Mouse (Mus musculus) ovary, postnatal 10 days (tissue): Measurements from ENCODE around the gene Prrg2.
A peak's percentile ranks its signal among the peaks of the same experiment; 100 is the strongest.

Experiments
- DNase-seq: peaks from one replicate; pipeline ENCODE4 v3.0.0; 2022; ENCODE audit warnings: low spot score

Prrg2 gene

GRCm38 (mm10) chr7:45090251-45090977 is 27.9 kb upstream of the Prrg2 start:
- DNase-seq = no peak

GRCm38 (mm10) chr7:45088597-45088996 is 26.1 kb upstream of the Prrg2 start:
- no peak for DNase-seq

GRCm38 (mm10) chr7:45086084-45086483 is 23.6 kb upstream of the Prrg2 start:
- no peak for DNase-seq

GRCm38 (mm10) chr7:45083300-45083890 is 20.9 kb upstream of the Prrg2 start:
- DNase-seq = no peak

- no peak for DNase-seq
Observed at GRCm38 (mm10) chr7:45082401-45083299, 20.2 kb upstream of the Prrg2 start.

GRCm38 (mm10) chr7:45081016-45081415 is 18.5 kb upstream of the Prrg2 start:
- no peak for DNase-seq

GRCm38 (mm10) chr7:45079856-45080255 is 17.4 kb upstream of the Prrg2 start:
- DNase-seq = peak; percentile 92

GRCm38 (mm10) chr7:45078513-45078912 is 16.0 kb upstream of the Prrg2 start:
- DNase-seq = peak; percentile 52

GRCm38 (mm10) chr7:45077829-45078228 is 15.4 kb upstream of the Prrg2 start:
- DNase-seq = no peak

GRCm38 (mm10) chr7:45077322-45077721 is 14.8 kb upstream of the Prrg2 start:
- DNase-seq = no peak

- no peak for DNase-seq
Observed at GRCm38 (mm10) chr7:45076501-45076900, 14.0 kb upstream of the Prrg2 start.

- DNase-seq = no peak
Observed at GRCm38 (mm10) chr7:45075405-45075804, 12.9 kb upstream of the Prrg2 start.

GRCm38 (mm10) chr7:45073949-45074348 is 11.5 kb upstream of the Prrg2 start:
- no peak for DNase-seq

GRCm38 (mm10) chr7:45073171-45073707 is 10.8 kb upstream of the Prrg2 start:
- no peak for DNase-seq

- no peak for DNase-seq
Observed at GRCm38 (mm10) chr7:45072230-45072629, 9.8 kb upstream of the Prrg2 start.

- no peak for DNase-seq
Observed at GRCm38 (mm10) chr7:45069671-45070070, 7.2 kb upstream of the Prrg2 start.

- no peak for DNase-seq
Observed at GRCm38 (mm10) chr7:45068000-45068318, 5.5 kb upstream of the Prrg2 start.

GRCm38 (mm10) chr7:45067190-45067999 is 4.9 kb upstream of the Prrg2 start:
- no peak for DNase-seq

GRCm38 (mm10) chr7:45061532-45062075 is 873 bp downstream of the Prrg2 start:
- no peak for DNase-seq

GRCm38 (mm10) chr7:45060632-45061122 is 1.8 kb downstream of the Prrg2 start:
- DNase-seq = no peak
